Mouse (Mus musculus): ENCODE data around the gene Hpgd.
"Not testable (repeated sequence)": the region's sequence is repeated elsewhere in the genome, so short reads cannot be mapped to it uniquely, and the experiment has no call there.

Gene Hpgd

DNA sequence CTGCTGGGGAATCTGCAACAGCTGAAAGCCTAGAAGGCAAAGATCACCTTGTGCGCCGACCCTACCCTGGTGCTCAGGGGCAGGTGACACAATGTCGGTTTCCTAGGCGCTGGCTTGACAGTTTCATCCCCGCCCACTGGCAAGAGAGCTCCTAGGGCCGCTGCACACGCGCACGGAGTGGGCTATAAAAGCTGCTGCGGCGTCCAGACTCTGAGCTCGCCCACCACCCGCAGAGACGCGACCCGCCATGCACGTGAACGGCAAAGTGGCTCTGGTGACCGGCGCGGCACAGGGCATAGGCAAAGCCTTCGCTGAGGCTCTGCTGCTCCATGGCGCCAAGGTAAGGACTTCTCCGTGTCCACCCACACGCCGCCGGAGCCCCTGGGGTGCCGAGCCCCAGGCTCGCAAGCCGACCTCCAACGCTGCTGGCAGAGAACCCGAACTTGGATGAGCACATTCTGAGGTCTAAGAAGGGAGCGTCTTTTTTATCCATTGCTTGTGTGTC lies at the start of gene Hpgd:
Hpgd (plus strand) TSS at position 213 of the 505 bp plus-strand sequence.
- DNase-seq (ENCODE audit: low read depth) = no peak

- not testable (repeated sequence) for DNase-seq (ENCODE audit: low read depth)
These were observed 42.7 kb upstream of the Hpgd start for GRCm38 (mm10) chr8:56251728-56252127.

- DNase-seq (ENCODE audit: low read depth) = no peak
These were observed 42.1 kb upstream of the Hpgd start for GRCm38 (mm10) chr8:56252314-56252713.

- no peak for DNase-seq (ENCODE audit: low read depth)
These were observed 33.2 kb upstream of the Hpgd start for GRCm38 (mm10) chr8:56261190-56261589.

DNA sequence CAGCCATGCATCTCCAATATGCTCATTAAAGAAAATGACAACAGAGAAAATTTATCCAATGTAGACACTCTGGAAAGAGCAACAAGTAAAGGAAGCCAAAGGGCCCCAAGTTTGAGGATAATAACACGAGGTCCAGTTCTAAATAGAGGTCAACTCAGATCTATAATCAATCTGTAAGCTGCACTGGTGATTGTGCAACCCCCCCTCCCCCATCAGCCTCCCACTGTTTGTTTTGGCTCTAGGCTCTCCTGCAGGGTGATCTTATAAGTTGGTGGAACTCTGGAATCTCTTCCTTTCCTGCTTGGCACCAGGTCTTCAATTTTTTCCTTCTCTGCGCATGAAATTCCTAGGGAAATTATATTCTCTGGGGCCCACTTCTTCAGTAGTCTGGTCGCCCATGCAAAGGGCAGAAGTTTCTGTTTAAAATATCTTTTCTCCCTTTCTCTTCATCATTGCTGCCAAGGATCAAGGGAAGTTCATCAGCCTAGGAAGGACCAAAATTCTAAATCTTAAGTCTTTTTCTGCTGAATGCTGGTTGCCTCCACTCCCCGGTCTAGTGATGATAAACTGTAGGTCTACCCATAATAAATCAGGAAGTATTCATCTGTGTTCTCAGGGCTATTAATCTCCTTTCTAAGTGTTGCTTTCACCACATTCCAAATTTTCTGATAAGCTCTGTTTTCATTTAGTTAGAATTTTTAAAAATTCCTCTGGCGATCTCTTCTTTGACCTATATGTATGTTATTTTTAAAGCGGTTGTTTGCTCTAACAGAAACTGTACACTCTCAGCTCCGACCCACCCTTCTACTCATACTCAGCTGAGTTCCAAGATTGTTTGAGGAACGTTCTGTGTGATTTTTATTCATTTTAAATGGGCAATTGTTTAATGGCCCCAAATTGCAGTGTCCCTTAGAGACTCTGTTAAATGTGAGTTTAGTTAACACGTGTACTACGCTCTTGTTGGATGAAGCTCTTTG lies 24.4 kb upstream of the Hpgd start:
- DNase-seq (ENCODE audit: low read depth) = no peak

DNA sequence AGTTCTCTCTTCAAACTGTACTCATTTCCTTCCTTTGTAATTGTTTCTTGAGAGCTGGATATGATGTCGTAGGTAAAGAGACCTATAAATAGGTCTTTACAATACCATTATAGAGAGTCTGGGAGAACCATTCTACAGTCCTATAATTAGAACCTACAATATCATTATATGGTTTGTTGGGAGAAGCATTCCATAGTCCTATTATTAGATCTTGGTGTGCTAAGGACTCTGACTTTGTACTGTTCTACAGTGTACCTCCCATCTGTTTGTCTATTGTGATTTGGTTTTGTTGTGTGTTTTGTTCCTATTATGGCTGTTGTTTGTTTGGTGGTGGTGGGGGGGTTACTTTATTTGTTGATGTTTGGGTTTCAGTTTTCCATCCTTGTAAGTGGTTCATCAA lies 21.5 kb upstream of the Hpgd start:
- no peak for DNase-seq (ENCODE audit: low read depth)

GRCm38 (mm10) chr8:56275316-56275715 lies 19.1 kb upstream of the Hpgd start:
- no peak for DNase-seq (ENCODE audit: low read depth)

DNA sequence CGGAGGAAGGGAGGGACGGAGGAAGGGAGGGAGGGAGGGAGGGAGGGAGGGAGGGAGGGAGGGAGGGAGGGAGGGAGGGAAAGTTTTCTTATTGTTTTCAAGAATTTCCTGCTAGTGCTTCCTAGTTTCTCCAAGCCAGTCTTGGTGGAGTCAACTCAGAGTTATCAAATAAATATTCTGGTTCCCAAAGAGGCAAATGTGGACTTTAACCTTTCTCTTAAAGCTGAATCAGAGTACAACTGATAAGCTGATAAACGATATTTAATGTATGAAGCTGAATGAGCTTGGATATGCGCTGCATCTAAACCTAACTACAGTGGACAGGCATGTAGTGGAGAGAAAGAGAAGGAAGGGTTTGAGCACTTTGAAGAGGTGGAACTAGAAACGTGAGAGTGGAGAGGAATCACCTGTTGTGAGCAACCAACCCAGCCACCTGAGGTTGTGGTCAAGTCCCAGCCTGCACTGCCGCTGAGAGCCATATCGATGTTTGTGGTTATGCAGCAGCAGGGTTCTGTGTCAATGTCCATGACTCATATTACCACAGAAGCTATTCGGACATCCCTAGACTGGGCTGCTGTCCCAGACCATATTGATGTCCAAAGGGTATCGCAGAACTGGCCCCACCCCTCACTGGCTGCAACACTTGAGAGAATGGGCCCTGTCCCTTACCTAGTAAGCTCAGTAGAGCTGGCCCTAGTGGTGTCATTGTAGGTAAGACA lies 16.4 kb upstream of the Hpgd start:
- DNase-seq (ENCODE audit: low read depth) = no peak

GRCm38 (mm10) chr8:56278545-56279063 lies 15.8 kb upstream of the Hpgd start:
- DNase-seq (ENCODE audit: low read depth) = no peak

DNA sequence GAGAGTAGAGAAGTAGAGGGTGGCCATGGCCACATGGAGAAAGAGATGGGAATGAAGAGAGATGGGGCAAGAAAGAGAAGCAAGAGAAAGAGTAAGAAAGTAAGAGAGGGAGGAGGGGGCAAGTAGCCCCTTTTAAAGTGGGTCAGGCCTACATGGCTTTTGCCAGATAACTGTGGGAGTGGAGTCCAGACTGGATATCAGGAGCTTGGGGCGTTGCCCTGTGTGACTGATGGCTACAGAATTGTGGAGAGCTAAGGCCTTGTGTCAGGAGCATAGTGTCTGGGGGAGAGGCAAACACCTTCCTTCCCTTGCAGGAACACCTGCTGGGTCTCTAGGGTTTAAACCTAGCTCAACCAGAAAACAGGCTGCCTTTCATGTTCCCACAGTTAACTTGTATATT lies 10.4 kb upstream of the Hpgd start:
- no peak for DNase-seq (ENCODE audit: low read depth)

- no peak for DNase-seq (ENCODE audit: low read depth)
These were observed 9.4 kb upstream of the Hpgd start for GRCm38 (mm10) chr8:56284957-56285356.

DNA sequence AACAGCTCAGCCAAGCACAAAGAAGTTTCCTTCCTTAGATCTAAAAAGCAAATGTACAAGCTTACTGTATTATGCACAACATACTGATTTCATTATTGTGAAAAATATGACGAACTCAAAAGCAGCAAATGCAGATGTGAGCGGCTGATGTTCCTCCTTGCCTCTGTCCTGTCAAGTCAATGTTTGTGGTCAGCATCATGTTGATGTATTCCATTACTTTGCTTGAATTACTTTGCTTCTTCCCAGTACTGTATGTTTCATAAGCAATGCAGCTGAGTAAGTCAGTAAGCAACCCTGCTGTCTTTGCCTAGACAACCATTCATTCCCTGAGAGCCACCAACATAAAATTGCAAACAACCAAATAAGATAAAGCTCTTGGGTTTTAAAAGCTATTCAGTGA lies 7.7 kb upstream of the Hpgd start:
- DNase-seq (ENCODE audit: low read depth) = no peak

- DNase-seq (ENCODE audit: low read depth) = no peak
These were observed 6.9 kb upstream of the Hpgd start for GRCm38 (mm10) chr8:56287370-56288072.

- DNase-seq (ENCODE audit: low read depth) = no peak
These were observed 2.1 kb upstream of the Hpgd start for GRCm38 (mm10) chr8:56292318-56292717.

- DNase-seq (ENCODE audit: low read depth) = no peak
These were observed 905 bp upstream of the Hpgd start for GRCm38 (mm10) chr8:56293480-56293879.

DNA sequence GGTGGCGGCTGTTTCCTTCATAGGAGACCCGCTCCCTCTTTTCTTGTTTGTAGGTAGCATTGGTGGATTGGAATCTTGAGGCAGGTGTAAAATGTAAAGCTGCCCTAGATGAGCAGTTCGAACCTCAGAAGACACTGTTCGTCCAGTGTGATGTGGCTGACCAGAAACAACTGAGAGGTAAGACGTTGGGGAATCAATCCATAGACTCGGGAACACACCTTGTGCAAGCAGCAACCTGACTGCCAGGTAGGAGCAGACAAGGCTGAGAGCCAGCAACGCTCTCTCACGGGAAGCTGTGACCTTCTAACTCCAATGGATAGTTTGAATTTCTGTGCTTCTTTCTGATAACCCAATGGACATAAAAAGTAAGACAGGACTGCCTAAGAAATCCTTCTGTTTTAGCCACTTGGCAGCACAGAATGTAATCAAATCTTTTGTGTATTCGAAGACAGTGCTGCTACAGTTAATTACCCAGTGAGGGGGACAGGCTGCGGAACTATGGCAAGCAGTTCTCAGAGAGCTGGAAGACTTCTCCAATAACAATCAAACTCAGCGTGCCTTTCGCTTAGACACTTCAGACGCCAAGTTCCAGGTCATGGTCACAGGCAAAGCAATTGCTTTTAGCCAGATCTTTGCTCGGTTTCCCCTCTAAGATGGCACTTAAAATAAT lies 636 bp downstream of the Hpgd start:
- DNase-seq (ENCODE audit: low read depth) = no peak

- DNase-seq (ENCODE audit: low read depth) = no peak
These were observed 5.0 kb downstream of the Hpgd start for GRCm38 (mm10) chr8:56299421-56299820.

GRCm38 (mm10) chr8:56301303-56301702 lies 6.9 kb downstream of the Hpgd start:
- not testable (repeated sequence) for DNase-seq (ENCODE audit: low read depth)

- DNase-seq (ENCODE audit: low read depth) = no peak
These were observed 10.2 kb downstream of the Hpgd start for GRCm38 (mm10) chr8:56304595-56304994.

GRCm38 (mm10) chr8:56313622-56314021 lies 19.2 kb downstream of the Hpgd start:
- no peak for DNase-seq (ENCODE audit: low read depth)

DNA sequence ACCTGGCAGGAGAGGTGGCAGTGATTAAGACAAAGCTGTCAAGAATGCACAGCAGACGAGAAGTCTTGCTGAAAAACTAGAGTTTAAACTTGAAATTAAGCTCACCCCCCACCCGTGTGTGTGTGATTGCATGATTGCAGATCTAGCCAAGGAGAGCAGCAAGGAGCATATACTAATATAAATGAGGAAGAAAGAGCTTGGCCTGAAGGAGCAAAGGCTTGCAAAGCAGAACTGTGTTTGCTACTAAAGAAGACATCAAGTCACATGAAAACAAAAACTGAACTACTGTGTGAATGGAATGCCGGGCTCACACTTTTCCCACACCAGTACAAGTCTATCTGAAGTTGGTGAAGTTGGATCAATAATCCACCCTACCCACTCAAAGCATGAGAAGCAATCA lies 20.8 kb downstream of the Hpgd start:
- no peak for DNase-seq (ENCODE audit: low read depth)
